Mouse (Mus musculus) liver, embryonic 12.5 days (tissue): ENCODE results near the gene Lrrc32. TPM values are rescaled to one million over a fixed set of nuclear protein-coding genes. Genes with fewer than 3 reads are reported as not detected.

Experiments
- ATAC-seq: fragments of 200-750 bp; cut with Nextera tagmentation; 2 replicates; pipeline ENCODE4 v1.8.0; 2017; ENCODE audit warnings: moderate number of reproducible peaks, mild to moderate bottlenecking, moderate library complexity
- H3K27ac ChIP-seq: fragments of 300-500 bp; sonication (generic); 2 replicates; pipeline ENCODE4 v1.5.1; 2016; ENCODE audit warnings: mild to moderate bottlenecking
- H3K27me3 ChIP-seq: fragments of 300-500 bp; sonication (generic); replicated peaks from 2 replicates; pipeline ENCODE4 v1.6.1; 2016; ENCODE audit warnings: mild to moderate bottlenecking, moderate library complexity
- H3K36me3 ChIP-seq: fragments of 300-500 bp; sonication (generic); 2 replicates; pipeline ENCODE4 v1.6.1; 2016; ENCODE audit warnings: mild to moderate bottlenecking, moderate library complexity
- H3K4me1 ChIP-seq: fragments of 300-500 bp; sonication (generic); 2 replicates; pipeline ENCODE4 v1.6.1; 2016
- H3K4me2 ChIP-seq: fragments of 300-500 bp; sonication (generic); 2 replicates; pipeline ENCODE4 v1.6.1; 2016; ENCODE audit warnings: mild to moderate bottlenecking, moderate library complexity
- H3K4me3 ChIP-seq: fragments of 300-500 bp; sonication (generic); 2 replicates; pipeline ENCODE4 v1.5.1; 2016; ENCODE audit warnings: mild to moderate bottlenecking, moderate library complexity
- H3K9ac ChIP-seq: fragments of 300-500 bp; sonication (generic); 2 replicates; pipeline ENCODE4 v1.6.1; 2016; ENCODE audit warnings: mild to moderate bottlenecking, moderate library complexity
- H3K9me3 ChIP-seq: fragments of 300-500 bp; sonication (generic); replicated peaks from 2 replicates; pipeline ENCODE4 v1.6.1; 2016; ENCODE audit warnings: mild to moderate bottlenecking, moderate library complexity
- WGBS: fragments of 180-500 bp; shearing (Covaris S2); methylation state at CpG from one replicate; pipeline ENCODE4 v1.1.7; 2016; ENCODE audit not compliant: insufficient replicate concordance; 5-methylcytosine and 5-hydroxymethylcytosine counted together
- polyA plus RNA-seq: library from polyadenylated mRNA; unstranded; fragments of >200 nt; fragmentation: Nextera tagmentation; extraction: Ambion mirVana; gene quantifications from 2 replicates; pipeline ENCODE4 v1.2.1, GENCODE M21; 2016

Gene Lrrc32
- polyA plus RNA-seq, 1 experiment from 2014 or later = 7.4 TPM

DNA sequence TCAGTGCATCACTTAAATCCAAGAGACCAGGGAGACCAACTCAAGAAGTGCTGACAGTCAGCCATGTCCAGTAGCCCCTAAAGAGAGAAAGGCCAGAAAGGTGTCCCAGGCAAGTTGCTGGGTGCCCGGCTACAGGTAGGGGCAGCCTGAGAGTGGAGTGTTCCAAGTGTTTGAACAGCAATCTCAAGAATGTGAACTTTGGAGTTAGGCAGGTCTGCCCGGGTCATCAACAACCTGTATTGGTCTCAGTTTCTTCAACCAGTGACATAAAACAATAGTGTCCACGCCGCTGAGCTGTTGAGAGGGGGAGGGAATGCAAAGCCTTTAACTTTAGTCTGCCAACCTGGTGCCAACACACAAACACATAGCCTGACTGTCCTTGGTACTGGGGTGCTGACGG is 52.5 kb downstream of the Lrrc32 start:
- Histone ChIP-seq H3K27me3 (0 out of 2 replicates have a peak, but pooled peaks cover 17% of the 10 kb centered on the region), H3K36me3 (no peaks in the 10 kb centered on the region), H3K4me3 (no peak overlapping the region), H3K9me3 (no peaks in the 10 kb centered on the region), H3K27ac (no peak overlapping the region), H3K4me1 (0 out of 2 replicates have a peak, but pooled peaks cover under 1% of the 10 kb centered on the region), H3K4me2 (no peak overlapping the region), H3K9ac (no peak overlapping the region)
- no peak for ATAC-seq
- 72% methylated on average over 5 of the region's 5 CpGs for WGBS

GRCm38 (mm10) chr7:98542267-98542666 is 53.2 kb downstream of the Lrrc32 start:
- 73% methylated on average over 3 of the region's 3 CpGs for WGBS
- Histone ChIP-seq H3K4me3 (no peak overlapping the region), H3K36me3 (no peaks in the 10 kb centered on the region), H3K4me2 (no peak overlapping the region), H3K27me3 (0 out of 2 replicates have a peak, but pooled peaks cover 16% of the 10 kb centered on the region), H3K9me3 (no peaks in the 10 kb centered on the region), H3K9ac (no peak overlapping the region), H3K4me1 (no peaks in the 10 kb centered on the region), H3K27ac (no peak overlapping the region)
- ATAC-seq = no peak

DNA sequence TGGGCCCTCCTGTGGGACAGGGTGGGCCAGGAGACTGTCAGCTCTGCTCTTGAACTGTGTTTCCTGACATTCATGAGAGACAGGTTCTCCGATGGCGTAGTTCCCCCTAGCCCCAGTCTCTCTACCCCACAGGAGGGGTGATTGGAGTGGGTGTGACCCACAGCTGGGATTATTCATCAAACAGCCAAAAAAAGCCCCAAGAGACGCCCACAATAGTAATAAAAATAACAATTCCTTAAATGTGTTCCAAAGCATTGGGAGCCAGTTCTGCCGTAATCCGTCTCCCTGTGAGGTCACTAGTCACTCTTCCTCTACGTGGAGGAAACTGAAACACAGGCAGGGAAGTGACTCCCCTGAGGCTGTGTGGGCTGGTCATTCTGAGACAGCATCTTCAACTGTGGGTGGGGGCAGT is 53.7 kb downstream of the Lrrc32 start:
- Histone ChIP-seq H3K4me3 (no peak overlapping the region), H3K27ac (no peak overlapping the region), H3K36me3 (no peaks in the 10 kb centered on the region), H3K27me3 (0 out of 2 replicates have a peak, but pooled peaks cover 13% of the 10 kb centered on the region), H3K9ac (no peak overlapping the region), H3K4me2 (no peak overlapping the region), H3K9me3 (no peaks in the 10 kb centered on the region), H3K4me1 (no peaks in the 10 kb centered on the region)
- no peak for ATAC-seq
- WGBS = 58% methylated on average over 6 of the region's 6 CpGs

GRCm38 (mm10) chr7:98543853-98544370 is 54.8 kb downstream of the Lrrc32 start:
- H3K9ac ChIP-seq = no peak overlapping the region
- 0 out of 2 replicates have a peak, but pooled peaks cover 7% of the 10 kb centered on the region for H3K27me3 ChIP-seq
- no peak overlapping the region for H3K27ac ChIP-seq
- no peak for ATAC-seq
- H3K36me3 ChIP-seq = no peaks in the 10 kb centered on the region
- no peaks in the 10 kb centered on the region for H3K9me3 ChIP-seq
- no peak overlapping the region for H3K4me2 ChIP-seq
- H3K4me1 ChIP-seq = no peaks in the 10 kb centered on the region
- WGBS = 56% methylated on average over 11 of the region's 11 CpGs
- H3K4me3 ChIP-seq = no peak overlapping the region

DNA sequence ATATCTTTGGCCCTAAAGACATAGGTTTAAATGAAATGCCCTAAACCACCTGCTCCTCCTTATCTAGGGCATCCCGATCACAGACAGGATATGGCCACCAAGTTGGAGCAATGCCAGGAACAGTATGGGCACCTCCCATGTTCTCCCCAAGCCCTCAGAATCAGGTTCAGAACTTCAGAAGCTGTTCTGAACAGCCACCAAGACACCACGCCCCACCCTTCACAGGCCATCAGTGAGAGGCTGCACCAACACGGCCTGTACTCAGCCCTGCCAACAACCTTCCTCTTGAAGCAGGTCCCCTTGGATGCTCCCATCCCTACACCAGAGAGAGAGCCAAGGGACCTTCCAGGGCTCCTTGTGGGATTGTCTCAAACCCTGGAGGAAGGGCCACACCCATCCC is 55.5 kb downstream of the Lrrc32 start:
- Histone ChIP-seq H3K9ac (no peak overlapping the region), H3K9me3 (no peaks in the 10 kb centered on the region), H3K4me3 (no peak overlapping the region), H3K36me3 (no peaks in the 10 kb centered on the region), H3K27ac (no peak overlapping the region), H3K27me3 (0 out of 2 replicates have a peak, but pooled peaks cover 7% of the 10 kb centered on the region), H3K4me1 (no peaks in the 10 kb centered on the region), H3K4me2 (no peak overlapping the region)
- no peak for ATAC-seq
- WGBS = 53% methylated on average over 3 of the region's 3 CpGs

DNA sequence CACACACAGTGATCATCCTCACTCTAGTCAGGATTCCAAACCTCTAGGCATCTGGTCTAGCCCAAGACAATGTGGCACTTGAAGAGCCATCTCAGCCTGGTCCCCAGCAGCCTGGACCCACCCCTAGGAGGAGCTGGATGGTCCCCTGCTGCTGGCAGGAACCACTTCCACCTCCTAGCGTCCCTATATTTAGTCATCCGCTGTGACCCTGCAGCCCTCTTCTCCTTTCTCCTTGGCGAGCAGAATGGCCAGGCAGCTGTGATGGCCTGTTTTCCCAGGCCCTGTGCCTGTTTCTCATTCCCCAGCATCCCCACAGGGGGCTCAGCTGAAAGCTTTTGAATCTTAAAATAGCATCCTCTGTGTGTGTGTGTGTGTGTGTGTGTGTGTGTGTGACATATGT is 59.8 kb downstream of the Lrrc32 start:
- Histone ChIP-seq H3K4me2 (no peak overlapping the region), H3K4me3 (no peak overlapping the region), H3K27me3 (0 out of 2 replicates have a peak, but pooled peaks cover 2% of the 10 kb centered on the region), H3K9ac (no peak overlapping the region), H3K36me3 (no peaks in the 10 kb centered on the region), H3K27ac (no peak overlapping the region), H3K4me1 (peaks cover 8% of the 10 kb centered on the region), H3K9me3 (no peaks in the 10 kb centered on the region)
- whole genome bisulfite sequencing = 30% methylated on average over 3 of the region's 3 CpGs
- no peak for ATAC-seq

- Histone ChIP-seq H3K27me3 (no peaks in the 10 kb centered on the region), H3K9me3 (no peaks in the 10 kb centered on the region), H3K4me2 (no peak overlapping the region), H3K27ac (no peak overlapping the region), H3K4me3 (no peak overlapping the region), H3K36me3 (no peaks in the 10 kb centered on the region), H3K4me1 (peaks cover 8% of the 10 kb centered on the region), H3K9ac (no peak overlapping the region)
- ATAC-seq = no peak
- WGBS = 14% methylated on average over 2 of the region's 2 CpGs
Observed at GRCm38 (mm10) chr7:98550596-98550995, 61.5 kb downstream of the Lrrc32 start.

- H3K4me3 ChIP-seq = no peak overlapping the region
Observed at GRCm38 (mm10) chr7:98551041-98551440, 62.0 kb downstream of the Lrrc32 start.

More at GRCm38 (mm10) chr7:98551041-98551440, 62.0 kb downstream of the Lrrc32 start:
- Histone ChIP-seq H3K27ac (no peak overlapping the region), H3K9me3 (no peaks in the 10 kb centered on the region), H3K9ac (no peak overlapping the region), H3K27me3 (no peaks in the 10 kb centered on the region), H3K4me2 (no peak overlapping the region), H3K4me1 (peaks cover 8% of the 10 kb centered on the region), H3K36me3 (no peaks in the 10 kb centered on the region)
- 36% methylated on average over 3 of the region's 3 CpGs for WGBS
- ATAC-seq = no peak

Other genes starting within 250 kb of the Lrrc32 start
- 24.6 and 26.6 TPM in 2 replicates for gene Acer3, start 168.1 kb upstream of the Lrrc32 start, polyA plus RNA-seq
- gene Tsku, start 128.0 kb upstream of the Lrrc32 start, polyA plus RNA-seq = 1.6 and 2.1 TPM in 2 replicates
- not detected in 2 replicates for gene Gucy2d, start 48.9 kb upstream of the Lrrc32 start, polyA plus RNA-seq
- gene Emsy, start 167.5 kb downstream of the Lrrc32 start, polyA plus RNA-seq = 10.4 and 11.8 TPM in 2 replicates
- 27.7 and 28.9 TPM in 2 replicates for gene Thap12, start 213.8 kb downstream of the Lrrc32 start, polyA plus RNA-seq